Comparison of ENCODE assay signal across 8 mouse cellular contexts in the genomic region with DNA sequence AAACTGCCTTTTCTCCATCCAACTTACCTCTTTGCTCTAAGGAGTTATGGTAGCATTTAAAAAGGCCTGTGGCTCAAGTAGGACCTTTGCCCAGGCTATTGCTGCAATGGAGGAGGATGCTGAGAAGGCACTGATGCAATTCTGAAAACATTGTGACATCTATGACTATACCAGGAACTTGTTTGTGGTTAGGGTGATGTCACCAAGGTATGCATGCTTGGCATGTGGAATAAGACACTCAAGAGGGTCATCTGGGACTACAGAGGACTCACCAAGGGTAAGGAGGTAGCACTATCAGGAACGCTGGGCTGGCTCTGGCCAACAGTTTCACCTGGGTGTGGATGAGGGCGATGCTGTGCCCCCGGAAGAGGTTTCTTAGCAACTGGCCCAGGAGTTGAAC. TPM values are rescaled to one million over a fixed set of nuclear protein-coding genes. Genes with fewer than 3 reads are reported as not detected.
DNase-seq lines count a peak whose midpoint lies in the region; ATAC-seq and TF ChIP-seq lines count a peak whose summit lies in the region.

TSS of gene Rnf11 (minus strand) at position 108 of the 400 bp plus-strand sequence.

- no peak within 1 kb of the TSS for H3K4me3 ChIP-seq in C2C12 (ENCODE audit: insufficient read depth, poor library complexity, severe bottlenecking)
- H3K4me3 ChIP-seq in forebrain, embryonic 16.5 days (replicated peaks; ENCODE audit: low read length) = no peak within 1 kb of the TSS
- H3K4me3 ChIP-seq in hindbrain, embryonic 12.5 days = no peak within 1 kb of the TSS
- no peak within 1 kb of the TSS for H3K4me3 ChIP-seq in liver, embryonic 15.5 days (replicated peaks)
- no peak within 1 kb of the TSS for H3K4me3 ChIP-seq in olfactory bulb, adult 2 months (ENCODE audit: insufficient read depth, low read depth, low read length)

- no peak for TF ChIP-seq POLR2A in olfactory bulb, adult 2 months (IDR thresholded peaks at IDR 0.05; ENCODE audit: insufficient read depth, low read depth, low read length)

- no peak within 1 kb of the TSS for H3K9ac ChIP-seq in forebrain, embryonic 16.5 days (replicated peaks; ENCODE audit: low read depth, low read length)
- no peak within 1 kb of the TSS for H3K9ac ChIP-seq in hindbrain, embryonic 12.5 days
- H3K9ac ChIP-seq in liver, embryonic 15.5 days = no peak within 1 kb of the TSS

- ATAC-seq in forebrain, embryonic 16.5 days = no peak
- no peak for ATAC-seq in hindbrain, embryonic 12.5 days (ENCODE audit: low FRiP score)
- no peak; the same call in 1 of the 2 replicates for ATAC-seq in liver, embryonic 15.5 days (ENCODE audit: insufficient read depth)

- no peaks in the 10 kb centered on the region for H3K79me2 ChIP-seq in C2C12 (ENCODE audit: control insufficient read depth, insufficient read depth)

- H3K9me3 ChIP-seq in forebrain, embryonic 16.5 days (ENCODE audit: control insufficient read depth, low read length) = no peaks in the 10 kb centered on the region
- no peaks in the 10 kb centered on the region for H3K9me3 ChIP-seq in hindbrain, embryonic 12.5 days (replicated peaks)
- no peaks in the 10 kb centered on the region for H3K9me3 ChIP-seq in liver, embryonic 15.5 days (replicated peaks)

- no peaks in the 10 kb centered on the region for H3K36me3 ChIP-seq in C2C12 (ENCODE audit: control insufficient read depth, insufficient read depth)
- no peaks in the 10 kb centered on the region for H3K36me3 ChIP-seq in forebrain, embryonic 16.5 days (ENCODE audit: control insufficient read depth, insufficient read depth)
- no peaks in the 10 kb centered on the region for H3K36me3 ChIP-seq in hindbrain, embryonic 12.5 days
- no peaks in the 10 kb centered on the region for H3K36me3 ChIP-seq in liver, embryonic 15.5 days (replicated peaks)

- H3K27ac ChIP-seq in forebrain, embryonic 16.5 days (ENCODE audit: low read length) = no peak within 1 kb of the TSS
- H3K27ac ChIP-seq in hindbrain, embryonic 12.5 days = no peak within 1 kb of the TSS
- H3K27ac ChIP-seq in liver, embryonic 15.5 days (replicated peaks) = no peak within 1 kb of the TSS
- H3K27ac ChIP-seq in olfactory bulb, adult 2 months (ENCODE audit: insufficient read depth, low read depth, low read length) = no peak within 1 kb of the TSS

- no peaks in the 10 kb centered on the region for H3K4me1 ChIP-seq in forebrain, embryonic 16.5 days (replicated peaks; ENCODE audit: control insufficient read depth, insufficient read depth, low read length)
- no peaks in the 10 kb centered on the region for H3K4me1 ChIP-seq in hindbrain, embryonic 12.5 days
- peaks cover 13% of the 10 kb centered on the region for H3K4me1 ChIP-seq in liver, embryonic 15.5 days (replicated peaks)
- H3K4me1 ChIP-seq in olfactory bulb, adult 2 months (ENCODE audit: control insufficient read depth, insufficient read depth, low read length) = no peaks in the 10 kb centered on the region

- no peak within 1 kb of the TSS for H3ac ChIP-seq in C2C12 (ENCODE audit: control insufficient read depth, insufficient read length, low read depth)

- DNase-seq in adrenal gland, adult 2 months = peak; percentile 51
- DNase-seq in spleen, postnatal 14 days (ENCODE audit: low spot score in 2 of 2) = no peak
- no peak for DNase-seq in thymus, postnatal 10 days (ENCODE audit: low spot score in 2 of 2)

- H3K27me3 ChIP-seq in C2C12 (ENCODE audit: control insufficient read depth, insufficient read depth, insufficient read length) = no peaks in the 10 kb centered on the region
- no peaks in the 10 kb centered on the region for H3K27me3 ChIP-seq in forebrain, embryonic 16.5 days (replicated peaks; ENCODE audit: control insufficient read depth, insufficient read depth, low read length)
- no peaks in the 10 kb centered on the region for H3K27me3 ChIP-seq in hindbrain, embryonic 12.5 days
- H3K27me3 ChIP-seq in liver, embryonic 15.5 days = peaks cover 41% of the 10 kb centered on the region

- 83% methylated on average over 3 of the region's 3 CpGs for WGBS in forebrain, embryonic 16.5 days
- WGBS in hindbrain, embryonic 12.5 days = 86% methylated on average over 3 of the region's 3 CpGs
- 64% methylated on average over 3 of the region's 3 CpGs for WGBS in liver, embryonic 15.5 days (ENCODE audit: insufficient replicate concordance)
- WGBS in olfactory bulb, adult 2 months = 92% methylated on average over 3 of the region's 3 CpGs

- TF ChIP-seq CTCF in C2C12 (IDR thresholded peaks at IDR 0.05; ENCODE audit: control insufficient read depth, insufficient read depth, insufficient read length) = no peak
- TF ChIP-seq CTCF in olfactory bulb, adult 2 months (IDR thresholded peaks at IDR 0.05; ENCODE audit: insufficient read depth, low read depth, low read length) = no peak

- H3K79me3 ChIP-seq in C2C12 (ENCODE audit: low read depth) = no peaks in the 10 kb centered on the region

- no peak within 1 kb of the TSS for H3K4me2 ChIP-seq in forebrain, embryonic 16.5 days (ENCODE audit: low read length)
- H3K4me2 ChIP-seq in hindbrain, embryonic 12.5 days (replicated peaks) = no peak within 1 kb of the TSS
- H3K4me2 ChIP-seq in liver, embryonic 15.5 days = no peak within 1 kb of the TSS

TF ChIP-seq in C2C12, 6 proteins besides CTCF, POLR2A, EP300 and RAD21:
- TF ChIP-seq USF1 (IDR thresholded peaks at IDR 0.05; ENCODE audit: low read depth) (no peak), CEBPB (IDR thresholded peaks at IDR 0.05; ENCODE audit: low read depth) (peak; percentile 95), MYOD1 (IDR thresholded peaks at IDR 0.05; ENCODE audit: control insufficient read depth, insufficient read length, low read depth) (no peak), MAX (IDR thresholded peaks at IDR 0.05) (no peak)
TF ChIP-seq in C2C12: peak in this region for 1.

RNA-seq across cellular contexts. Expression of gene Rnf11, which starts in this region (rescaled TPM):
- polyA plus RNA-seq in C2C12 (2012; fragmentation: generic; extraction: Trizol) = 26.9 TPM
- total RNA-seq in adrenal gland, adult 2 months (2021) = 100 to 1,000 TPM; 184 to 288 TPM
- polyA plus RNA-seq in adrenal gland, adult 2 months (2012; rRNA removed) = 159 and 246 TPM in 2 replicates
- polyA plus RNA-seq in forebrain, embryonic 16.5 days (2015; fragmentation: Nextera tagmentation; extraction: Ambion mirVana) = 53.2 and 65.6 TPM in 2 replicates
- 68.2 and 75.6 TPM in 2 replicates for polyA plus RNA-seq in hindbrain, embryonic 12.5 days (2016; fragmentation: Nextera tagmentation; extraction: Ambion mirVana)
- polyA plus RNA-seq in liver, embryonic 15.5 days (2015; fragmentation: Nextera tagmentation; extraction: Ambion mirVana) = 34.1 and 35.2 TPM in 2 replicates
- polyA plus RNA-seq in olfactory bulb, adult 2 months (2012; ENCODE audit: insufficient read depth, insufficient read length, low replicate concordance, missing spikeins) = not detected in 2 replicates
